Mouse (Mus musculus) kidney, postnatal 36 days (tissue): ENCODE measurements around the gene Ubqln2.

ENCODE experiments used
- DNase-seq, 2 experiments: peaks; one replicate each; pipeline ENCODE4 v3.0.0; 2021 to 2022; ENCODE audit warnings: mixed read lengths in 2 of 2

The Ubqln2 gene

GRCm38 (mm10) chrX:153497688-153498516, at the start of gene Ubqln2:
Gene Ubqln2, plus strand, starts transcription at chrX:153498227.
- DNase-seq: peak; percentile 76 to 85

GRCm38 (mm10) chrX:153451946-153452345, 46.1 kb upstream of the Ubqln2 start:
- DNase-seq: no peak

DNA sequence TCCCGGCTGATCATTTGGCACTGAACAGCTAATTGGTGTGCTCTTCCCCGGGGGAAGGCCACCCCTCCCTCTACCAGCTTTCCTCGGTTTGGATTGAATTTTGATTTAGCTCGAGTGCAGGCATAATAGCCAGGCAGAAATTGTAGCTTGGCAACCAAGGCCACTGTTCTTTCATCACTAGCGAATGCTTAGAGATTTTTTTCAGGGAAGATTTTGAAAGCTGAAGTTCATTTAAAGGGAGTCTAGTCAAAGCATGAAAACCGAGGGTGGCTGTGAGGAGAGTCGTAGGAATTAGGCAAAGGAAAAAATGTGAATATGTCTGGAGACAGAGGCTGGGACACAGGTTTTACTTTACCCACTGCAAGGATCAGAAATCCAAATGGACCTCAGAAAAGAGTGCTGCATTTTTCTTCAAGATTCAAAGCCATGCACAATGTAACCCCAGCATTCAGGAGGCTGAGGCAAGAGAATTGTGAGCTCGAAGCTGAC, 21.2 kb upstream of the Ubqln2 start:
- DNase-seq: no peak

DNA sequence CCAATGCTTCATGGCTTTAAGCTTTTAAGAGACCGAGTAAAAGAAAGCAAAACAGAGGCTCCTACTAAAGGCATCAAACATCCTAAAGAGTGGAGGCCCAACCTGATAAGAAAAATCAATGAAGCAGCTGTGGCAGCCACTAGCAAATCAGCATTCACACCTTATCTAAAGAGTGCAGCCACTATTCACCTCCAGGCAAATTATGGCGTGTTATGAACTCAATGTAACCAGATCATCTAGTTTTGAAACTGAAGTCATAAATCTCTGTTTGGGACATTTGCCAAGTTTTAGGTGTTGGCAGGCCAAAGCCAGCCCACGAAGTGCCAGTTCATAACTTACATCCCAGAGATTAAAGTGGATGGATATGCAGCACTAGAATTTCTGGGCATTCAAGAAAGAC, 5.7 kb upstream of the Ubqln2 start:
- DNase-seq: no peak

DNA sequence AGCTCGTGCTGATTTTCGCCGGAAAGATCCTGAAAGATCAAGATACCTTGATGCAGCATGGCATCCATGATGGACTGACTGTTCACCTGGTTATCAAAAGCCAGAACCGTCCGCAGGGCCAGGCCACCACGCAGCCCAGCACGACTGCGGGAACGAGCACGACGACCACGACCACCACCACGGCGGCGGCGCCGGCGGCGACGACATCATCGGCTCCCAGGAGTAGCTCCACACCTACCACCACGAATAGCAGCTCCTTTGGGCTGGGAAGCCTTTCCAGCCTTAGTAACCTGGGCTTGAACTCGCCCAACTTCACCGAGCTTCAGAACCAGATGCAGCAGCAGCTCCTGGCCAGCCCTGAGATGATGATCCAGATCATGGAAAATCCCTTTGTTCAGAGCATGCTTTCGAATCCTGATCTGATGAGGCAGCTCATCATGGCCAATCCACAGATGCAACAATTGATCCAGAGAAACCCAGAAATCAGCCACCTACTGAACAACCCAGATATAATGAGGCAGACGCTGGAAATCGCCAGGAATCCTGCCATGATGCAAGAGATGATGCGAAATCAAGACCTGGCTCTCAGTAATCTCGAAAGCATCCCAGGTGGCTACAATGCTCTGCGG, 752 bp downstream of the Ubqln2 start:
- DNase-seq: no peak

- peak in 1 of 2 experiments; percentile 3 for DNase-seq
Measured at GRCm38 (mm10) chrX:153499294-153500046, 1.4 kb downstream of the Ubqln2 start.

DNA sequence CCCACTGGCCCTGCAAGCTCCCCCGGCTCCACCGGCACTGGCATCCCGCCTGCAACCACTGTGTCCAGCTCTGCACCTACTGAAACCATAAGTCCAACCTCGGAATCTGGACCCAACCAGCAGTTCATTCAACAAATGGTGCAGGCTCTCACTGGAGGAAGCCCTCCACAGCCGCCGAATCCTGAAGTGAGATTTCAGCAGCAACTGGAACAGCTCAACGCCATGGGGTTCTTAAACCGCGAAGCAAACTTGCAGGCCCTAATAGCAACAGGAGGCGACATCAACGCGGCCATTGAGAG, 2.0 kb downstream of the Ubqln2 start:
- DNase-seq: no peak

GRCm38 (mm10) chrX:153505954-153506353, 7.9 kb downstream of the Ubqln2 start:
- peak; percentile 20 to 74 for DNase-seq

- no peak for DNase-seq
Measured at GRCm38 (mm10) chrX:153515491-153515890, 17.5 kb downstream of the Ubqln2 start.

DNA sequence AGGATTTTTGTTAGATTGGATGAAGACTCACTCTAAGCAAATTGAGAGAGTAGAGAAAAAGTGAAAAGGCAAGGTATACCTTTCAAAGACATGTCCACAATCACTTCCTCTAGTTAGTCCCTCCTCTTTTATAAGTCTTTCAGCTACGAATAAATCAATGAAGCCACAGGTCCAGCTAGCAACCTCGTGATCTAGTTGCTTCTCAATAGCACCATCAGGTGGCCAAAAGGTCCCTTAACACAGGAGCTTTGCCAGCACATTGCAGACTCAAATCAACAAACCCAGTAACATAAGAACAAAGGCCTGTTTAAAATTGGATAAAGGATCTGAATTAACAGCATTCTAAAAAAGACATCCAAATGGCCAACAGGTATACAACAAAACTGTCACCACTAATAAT, 30.4 kb downstream of the Ubqln2 start:
- DNase-seq: peak; percentile 7 to 15
